Mouse (Mus musculus) CD8-positive naive resting alpha-beta T cell, adult 2 months (primary cell): Measurements from ENCODE around the gene Mettl26.

Source experiments
- DNase-seq, 2 experiments: peaks; one replicate each; pipeline ENCODE4 v3.0.0; 2022; ENCODE audit warnings: low read depth in 2 of 2, low spot score in 2 of 2

Gene Mettl26

DNA sequence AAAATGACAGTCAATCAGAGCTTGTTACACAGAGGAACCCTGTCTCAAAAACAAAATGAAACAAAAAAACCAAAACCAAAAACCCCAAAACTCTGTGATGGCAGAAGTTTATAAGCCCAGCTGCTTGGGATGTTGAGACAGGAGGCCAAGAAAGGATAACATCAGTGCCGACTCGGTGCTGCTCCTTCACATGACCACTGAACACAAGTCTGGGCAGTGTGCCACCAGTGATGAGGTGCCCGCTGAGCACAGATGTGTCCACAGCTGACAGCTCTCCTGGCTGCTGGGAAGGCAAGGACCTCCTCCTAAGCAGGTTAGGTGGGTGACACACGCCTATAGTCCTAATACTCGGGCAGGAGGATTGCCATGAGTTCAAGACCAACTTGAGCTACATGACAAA is 47.2 kb downstream of the Mettl26 start:
- no peak for DNase-seq

- no peak for DNase-seq
These were observed 50.5 kb downstream of the Mettl26 start for GRCm38 (mm10) chr17:25925348-25925747.
